Mouse (Mus musculus) MEL (cell line): ENCODE measurements around the gene Cdk12.
A peak's percentile ranks its signal among the peaks of the same experiment; 100 is the strongest.

ENCODE experiments used
- CTCF ChIP-seq, 3 experiments: IDR thresholded peaks in 2 of 3; conservative IDR thresholded peaks in 1 of 3; 2 replicates each; pipeline ENCODE4 v1.5.1; 2011 to 2012; ENCODE audit warnings: low read length in 3 of 3, low read depth in 2 of 3, mild to moderate bottlenecking in 2 of 3, improper control_type of control experiment in 1 of 3, inconsistent platforms in 1 of 3, mixed read lengths in 1 of 3, moderate library complexity in 1 of 3; ENCODE audit not compliant: control insufficient read depth in 1 of 3, insufficient read depth in 1 of 3, poor library complexity in 1 of 3, severe bottlenecking in 1 of 3
- EP300 ChIP-seq, 2 experiments: IDR thresholded peaks; 2 replicates each; pipeline ENCODE4 v1.6.1; 2011; ENCODE audit warnings: improper control_type of control experiment in 2 of 2, low read length in 2 of 2, low read depth in 1 of 2, mild to moderate bottlenecking in 1 of 2
- ETS1 ChIP-seq: IDR thresholded peaks from 2 replicates; pipeline ENCODE4 v1.6.1; 2012; ENCODE audit warnings: low read depth, mild to moderate bottlenecking, inconsistent platforms, low read length, improper control_type of control experiment, moderate library complexity
- HCFC1 ChIP-seq: IDR thresholded peaks from 2 replicates; pipeline ENCODE4 v1.6.1; 2012; ENCODE audit warnings: low read depth, mild to moderate bottlenecking, inconsistent platforms, low read length, improper control_type of control experiment, moderate library complexity
- JUND ChIP-seq: IDR thresholded peaks from 2 replicates; pipeline ENCODE4 v1.6.1; 2011; ENCODE audit warnings: low read depth, mild to moderate bottlenecking, improper control_type of control experiment, low read length
- MAX ChIP-seq: IDR thresholded peaks from 2 replicates; pipeline ENCODE4 v1.6.1; 2011; ENCODE audit warnings: low read length, improper control_type of control experiment
- MEF2A ChIP-seq: IDR thresholded peaks from 2 replicates; pipeline ENCODE4 v1.6.1; 2014; ENCODE audit warnings: low read depth, mild to moderate bottlenecking, inconsistent platforms, low read length, improper control_type of control experiment; ENCODE audit not compliant: poor library complexity, insufficient replicate concordance, severe bottlenecking; ENCODE audit errors: extremely low read depth
- NELFE ChIP-seq: IDR thresholded peaks from 2 replicates; pipeline ENCODE4 v1.6.1; 2011; ENCODE audit warnings: low read depth, low read length, improper control_type of control experiment
- POLR2AphosphoS2 ChIP-seq: IDR thresholded peaks from 2 replicates; pipeline ENCODE4 v1.6.1; 2011; ENCODE audit warnings: low read length, improper control_type of control experiment
- RAD21 ChIP-seq: IDR thresholded peaks from 2 replicates; pipeline ENCODE4 v1.6.1; 2011; ENCODE audit warnings: mild to moderate bottlenecking, low read depth, low read length, improper control_type of control experiment
- TBP ChIP-seq: IDR thresholded peaks from 2 replicates; pipeline ENCODE4 v1.8.0; 2011; ENCODE audit warnings: low read depth, low read length, improper control_type of control experiment
- USF1 ChIP-seq: IDR thresholded peaks from 2 replicates; pipeline ENCODE4 v1.6.1; 2014; ENCODE audit warnings: low read depth, mild to moderate bottlenecking, inconsistent platforms, low read length, improper control_type of control experiment, moderate library complexity
- USF2 ChIP-seq, 2 experiments: IDR thresholded peaks; 2 replicates each; pipeline ENCODE4 v1.6.1; 2011 to 2012; ENCODE audit warnings: improper control_type of control experiment in 2 of 2, low read length in 2 of 2, borderline replicate concordance in 1 of 2, inconsistent platforms in 1 of 2, low read depth in 1 of 2, mild to moderate bottlenecking in 1 of 2; ENCODE audit not compliant: insufficient read depth in 1 of 2

GRCm38 (mm10) chr11:98155094-98155493, 47.8 kb upstream of the Cdk12 start:
- no peak for TF ChIP-seq JUND
- TF ChIP-seq ETS1, result peak; percentile 93
- no peak for TF ChIP-seq MEF2A
- TF ChIP-seq EP300 (IDR thresholded peaks at IDR 0.05; ENCODE audit: low read depth in 1 of 2, low read length in 2 of 2), result peak in 1 of 2 experiments; percentile 68; a peak in 3 of 4 replicates
- no peak for TF ChIP-seq HCFC1
- TF ChIP-seq TBP, result no peak
- no peak for TF ChIP-seq CTCF (IDR thresholded peaks at IDR 0.05 in 2 of 3, conservative IDR thresholded peaks at IDR 0.05 in 1 of 3; ENCODE audit: control insufficient read depth in 1 of 3, insufficient read depth in 1 of 3, low read depth in 2 of 3, low read length in 3 of 3, poor library complexity in 1 of 3, severe bottlenecking in 1 of 3)
- TF ChIP-seq NELFE, result no peak
- TF ChIP-seq POLR2AphosphoS2, result no peak; the same call in 1 of the 2 replicates
- TF ChIP-seq RAD21, result no peak
- no peak for TF ChIP-seq USF1
- TF ChIP-seq MAX, result no peak
- no peak for TF ChIP-seq USF2 (IDR thresholded peaks at IDR 0.05; ENCODE audit: borderline replicate concordance in 1 of 2, insufficient read depth in 1 of 2, low read depth in 1 of 2, low read length in 2 of 2)
